Mouse (Mus musculus) kidney, postnatal 4 days (tissue): ENCODE measurements at regions not wholly inside any gene's neighbourhood (a gene's known extent, or its start where the extent isn't known, plus 50 kb on each side); places are given as distances from the start of the nearest gene placed in this dataset.

Experiments
- DNase-seq, 2 experiments: peaks; one replicate each; pipeline ENCODE4 v3.0.0; 2021; ENCODE audit warnings: mixed read lengths in 2 of 2

DNA sequence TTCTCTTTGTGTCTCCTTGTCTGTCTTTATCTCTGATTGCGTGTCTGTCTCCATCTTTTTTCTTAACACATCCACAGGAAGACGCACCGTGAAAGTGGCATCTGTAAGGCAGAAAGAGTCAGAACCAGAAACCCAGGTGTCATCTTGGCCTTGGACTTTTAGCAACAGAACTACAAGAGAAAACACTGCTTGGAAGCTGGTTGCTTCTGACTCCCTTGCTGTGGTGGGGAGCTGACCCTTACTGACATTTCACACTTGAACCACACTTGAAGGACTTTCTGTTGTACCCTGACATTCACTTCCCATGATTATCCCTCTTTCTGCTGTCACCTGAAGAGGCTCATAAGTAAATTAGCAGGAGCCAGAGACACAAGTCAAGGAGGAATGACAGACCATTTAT is 180.6 kb downstream of the Irx2 start:
- no peak for DNase-seq

DNA sequence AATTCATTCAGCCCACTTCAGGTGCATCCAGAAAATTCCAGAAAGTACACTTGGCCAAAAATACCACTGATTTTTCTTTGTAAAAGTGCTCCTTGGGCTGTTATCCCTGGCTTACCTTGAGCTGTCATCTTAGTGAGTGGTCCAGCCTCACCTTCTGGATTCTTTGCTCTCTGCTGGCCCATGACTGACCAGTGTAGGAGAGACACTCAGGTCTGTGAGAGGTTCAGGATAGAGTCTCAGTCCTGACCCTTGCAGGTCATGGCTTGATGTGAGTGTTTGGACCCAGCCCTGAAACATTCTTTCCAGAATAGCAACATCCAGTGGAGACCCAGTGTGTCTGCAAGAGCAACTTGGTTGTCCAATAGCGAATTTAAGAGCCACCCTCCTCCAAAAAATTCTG is 182.0 kb downstream of the Irx2 start:
- DNase-seq = no peak

DNA sequence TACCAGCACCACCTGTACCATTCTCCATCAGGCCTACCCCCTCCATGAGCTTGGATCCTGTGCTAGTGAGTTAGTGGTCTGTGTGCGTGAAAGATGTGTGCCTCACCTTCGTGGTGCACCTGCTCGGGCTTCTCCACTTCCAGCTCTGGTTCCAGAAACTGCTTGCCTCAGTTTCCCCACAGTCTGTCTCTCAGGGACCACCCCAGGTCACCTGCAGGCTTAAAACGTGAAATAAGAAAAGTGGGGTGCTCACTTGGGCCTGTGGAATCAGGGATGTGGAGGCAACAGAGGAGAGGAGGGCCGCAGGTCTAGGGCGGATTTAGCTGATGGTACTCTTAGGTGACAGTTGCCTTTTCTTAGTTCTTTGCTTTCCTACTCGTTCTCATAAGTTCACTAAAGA is 186.0 kb downstream of the Irx2 start:
- no peak for DNase-seq

DNA sequence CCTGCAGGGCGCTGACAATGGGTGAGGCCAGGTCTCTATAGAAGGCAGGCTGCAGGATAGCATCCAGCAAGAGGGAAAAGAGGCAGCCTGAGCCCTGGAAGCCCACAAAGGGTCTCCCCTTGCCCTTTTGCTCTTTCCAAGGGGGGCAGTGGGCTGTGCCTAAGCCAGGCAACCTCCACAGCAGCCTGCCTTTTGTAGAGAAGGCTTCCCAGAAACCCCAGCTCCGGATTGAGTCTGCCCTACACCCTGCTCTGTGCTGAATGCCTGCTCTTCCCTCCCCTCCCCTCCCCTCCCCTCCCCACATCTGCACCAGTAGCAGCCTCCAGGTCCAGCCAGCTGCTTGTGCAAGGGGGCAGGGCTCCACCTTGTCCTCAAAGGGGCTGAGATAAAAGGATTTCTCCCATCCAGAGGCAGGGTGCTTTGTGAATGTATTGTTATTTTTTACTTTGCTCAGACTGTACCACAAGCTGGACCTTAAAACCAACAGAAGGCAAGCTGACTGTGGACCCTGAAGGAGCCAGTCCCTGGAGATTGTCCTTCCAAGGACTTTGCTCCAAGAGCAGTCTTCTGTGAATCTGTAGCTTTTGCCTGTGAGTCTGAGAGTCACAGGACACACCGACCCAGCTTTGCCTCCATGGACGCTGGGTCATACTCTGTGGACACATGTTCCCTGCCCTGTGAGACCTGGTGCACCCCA is 186.8 kb downstream of the Irx2 start:
- DNase-seq = peak in 1 of 2 experiments; percentile 5

DNA sequence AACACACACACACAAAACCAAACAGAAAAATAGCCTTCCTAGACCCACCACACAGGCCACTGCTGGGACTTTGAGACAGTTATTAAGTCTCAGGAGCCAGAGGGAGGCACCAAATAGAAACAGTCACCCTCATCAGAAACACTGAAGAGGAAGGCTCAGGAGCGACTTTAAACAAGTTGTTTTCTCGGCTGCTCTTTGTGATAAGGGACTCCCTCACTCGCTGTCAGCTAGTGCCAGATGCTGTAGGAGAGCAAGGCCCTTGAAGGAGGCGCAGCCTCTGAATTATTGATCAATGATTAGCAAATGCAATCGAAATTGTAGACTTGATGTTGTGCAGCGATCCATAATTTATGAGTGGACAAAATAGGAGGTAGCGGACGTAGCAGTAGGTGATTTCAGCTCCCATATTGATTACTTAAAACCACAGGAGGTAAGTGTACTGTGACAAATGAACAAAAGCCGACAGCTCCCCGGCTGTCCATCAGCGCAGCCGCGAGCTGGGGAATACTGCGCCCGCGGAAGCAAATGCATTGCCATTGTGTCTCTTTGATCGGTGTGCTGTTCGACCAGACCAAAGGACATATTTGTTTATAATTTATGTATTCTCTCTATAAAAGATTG is 187.4 kb downstream of the Irx2 start:
- DNase-seq = no peak

GRCm38 (mm10) chr13:72816856-72817255 is 188.2 kb downstream of the Irx2 start:
- peak in 1 of 2 experiments; percentile 3 for DNase-seq

GRCm38 (mm10) chr13:72817521-72817920 is 188.9 kb downstream of the Irx2 start:
- no peak for DNase-seq

GRCm38 (mm10) chr13:72817930-72818329 is 189.3 kb downstream of the Irx2 start:
- DNase-seq = no peak

DNA sequence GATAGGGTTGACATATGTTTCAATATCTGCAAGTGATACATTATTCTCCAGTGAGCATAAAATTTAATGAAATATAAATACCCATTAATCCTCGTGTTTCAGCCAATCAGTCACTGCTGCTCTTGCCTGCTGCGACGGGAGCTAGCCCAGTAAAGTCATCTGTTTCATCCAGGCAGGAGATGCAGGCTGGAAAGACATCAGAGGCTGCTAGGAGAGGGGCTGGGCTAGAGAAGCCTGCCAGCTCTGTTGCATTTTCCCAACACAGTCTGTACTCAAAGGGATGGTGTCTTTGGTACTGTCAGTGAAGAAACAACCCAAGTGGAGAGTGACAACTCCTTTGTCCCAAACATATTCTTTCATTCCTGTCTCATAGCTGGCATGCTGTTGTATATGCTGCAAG is 198.0 kb downstream of the Irx2 start:
- DNase-seq = no peak

DNA sequence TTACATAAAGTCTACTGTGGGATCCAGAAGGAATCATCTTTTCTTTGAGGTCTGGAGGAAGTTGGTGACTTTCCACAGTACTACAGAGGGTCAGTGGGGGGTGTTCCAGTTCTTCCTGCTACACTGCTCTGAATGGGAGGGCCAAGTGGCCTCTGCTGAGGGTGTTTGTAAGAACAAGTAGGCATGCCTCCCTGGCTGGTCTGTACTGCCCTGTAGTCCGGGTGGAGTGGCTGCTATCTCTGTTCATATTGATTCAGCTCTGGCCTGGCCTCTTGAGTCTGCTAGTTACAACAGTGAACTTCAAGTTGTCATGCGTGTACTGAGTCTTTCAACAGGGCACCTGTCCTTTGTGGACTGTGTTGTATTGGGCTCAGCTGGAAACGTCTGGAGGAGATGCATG is 200.7 kb downstream of the Irx2 start:
- no peak for DNase-seq

- DNase-seq = no peak
Measured at GRCm38 (mm10) chr13:72833326-72833725, 204.7 kb downstream of the Irx2 start.

GRCm38 (mm10) chr13:72837016-72837415 is 208.4 kb downstream of the Irx2 start:
- DNase-seq = no peak

GRCm38 (mm10) chr13:72848097-72848496 is 219.5 kb downstream of the Irx2 start:
- peak; percentile 14 to 16 for DNase-seq

GRCm38 (mm10) chr13:72849841-72850240 is 221.2 kb downstream of the Irx2 start:
- DNase-seq = peak in 1 of 2 experiments; percentile 2

- no peak for DNase-seq
Measured at GRCm38 (mm10) chr13:72852896-72853295, 224.3 kb downstream of the Irx2 start.

DNA sequence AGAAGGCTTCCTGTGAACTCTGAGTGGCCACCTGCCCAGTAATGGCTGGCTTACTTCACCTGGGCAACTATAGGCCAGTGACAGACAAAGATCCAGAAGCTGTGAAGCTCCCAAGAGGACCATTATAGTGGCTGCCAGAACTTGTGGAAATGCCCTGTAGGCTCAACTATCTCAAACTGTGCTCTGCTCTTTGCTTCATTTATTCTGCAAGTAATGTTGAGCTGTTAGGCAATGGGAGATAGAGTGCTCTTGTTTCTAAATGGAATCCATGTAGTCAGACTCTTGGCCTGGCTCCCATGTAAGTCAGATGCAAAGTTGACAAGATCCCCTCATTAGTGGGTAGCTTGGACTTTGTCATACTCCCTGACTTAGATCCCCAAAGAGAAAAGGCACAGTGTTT is 247.3 kb downstream of the Irx2 start:
- no peak for DNase-seq

- DNase-seq = no peak
Measured at GRCm38 (mm10) chr13:72894982-72895381, 266.4 kb downstream of the Irx2 start.

- peak; percentile 80 to 81 for DNase-seq
Measured at GRCm38 (mm10) chr13:72902576-72902975, 274.0 kb downstream of the Irx2 start.

DNA sequence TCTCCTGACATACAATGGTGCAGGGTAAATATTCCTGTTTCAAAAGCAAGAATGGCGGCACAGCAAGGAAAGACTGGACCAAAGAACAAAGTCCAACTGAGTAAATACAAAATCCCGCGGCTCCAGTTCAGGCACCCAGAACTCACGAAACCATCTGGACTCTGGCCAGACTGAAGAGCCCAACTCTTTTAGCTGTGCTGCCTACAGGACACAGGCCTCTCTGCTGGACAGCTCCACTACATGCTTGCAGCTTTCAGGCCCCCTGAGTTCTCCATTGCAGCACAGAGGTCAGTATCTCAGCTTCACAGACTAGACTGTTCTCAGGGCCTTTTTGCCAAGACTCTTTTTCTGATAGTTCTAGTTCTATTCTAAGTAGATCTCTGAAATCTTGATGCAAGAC is 290.3 kb downstream of the Irx2 start:
- DNase-seq = peak; percentile 10 to 18

- no peak for DNase-seq
Measured at GRCm38 (mm10) chr13:72920368-72920767, 291.7 kb downstream of the Irx2 start.

- no peak for DNase-seq
Measured at GRCm38 (mm10) chr13:72924560-72925135, 296.0 kb downstream of the Irx2 start.

DNA sequence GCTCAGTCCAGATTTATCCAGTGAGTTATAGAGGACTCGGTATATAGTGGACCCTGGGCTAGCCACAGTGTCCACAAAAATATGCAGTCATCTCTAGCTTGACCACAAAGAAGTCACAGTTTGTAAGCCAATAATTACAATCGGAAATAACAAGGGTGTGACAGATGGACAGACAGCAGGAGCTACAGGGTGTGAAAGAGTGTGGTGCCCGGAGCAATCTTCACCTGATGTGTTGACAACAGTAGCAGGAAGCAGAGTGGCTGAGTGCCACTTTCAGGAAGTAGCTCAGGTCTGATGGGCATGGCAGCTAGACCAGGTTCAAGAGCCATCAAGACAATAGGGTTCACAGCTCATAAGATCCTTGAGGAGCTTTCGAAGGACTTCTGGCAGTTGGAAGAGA is 308.6 kb downstream of the Irx2 start:
- DNase-seq = no peak

GRCm38 (mm10) chr13:72938156-72938874 is 309.7 kb downstream of the Irx2 start:
- DNase-seq = no peak
